Mouse (Mus musculus) heart, adult 18-20 months (tissue): ENCODE data around the gene Asb17. TPM values are rescaled to one million over a fixed set of nuclear protein-coding genes. Genes with fewer than 3 reads are reported as not detected.
A peak's percentile ranks its signal among the peaks of the same experiment; 100 is the strongest.
"Not testable (repeated sequence)": the region's sequence is repeated elsewhere in the genome, so short reads cannot be mapped to it uniquely, and the experiment has no call there.

Experiments used
- DNase-seq, 2 experiments: peaks; one replicate each; pipeline ENCODE4 v3.0.0; 2021 to 2022; ENCODE audit warnings: mixed read lengths in 1 of 2
- total RNA-seq, 2 experiments: library from RNA; stranded (reverse); gene quantifications; 2 replicates each; pipeline ENCODE4 v1.2.3; 2021

The Asb17 gene
- total RNA-seq, 2 experiments from 2014 or later = not detected

GRCm38 (mm10) chr3:153831873-153832653, 11.9 kb upstream of the Asb17 start:
- no peak for DNase-seq

DNA sequence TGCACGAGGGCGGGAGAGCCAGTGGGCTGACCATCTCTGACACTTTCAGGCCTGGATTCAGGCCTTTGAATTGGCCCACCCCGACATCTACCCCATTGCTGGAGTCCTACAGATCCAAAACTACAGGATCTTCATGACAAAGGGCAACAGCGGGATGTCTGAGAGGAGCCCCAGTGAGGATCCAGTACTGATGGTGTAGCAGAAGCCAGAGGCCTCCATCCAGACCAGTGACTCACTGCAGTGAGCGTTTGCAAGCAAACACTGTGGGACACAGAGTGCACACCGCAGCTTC, 11.4 kb upstream of the Asb17 start:
- no peak for DNase-seq

DNA sequence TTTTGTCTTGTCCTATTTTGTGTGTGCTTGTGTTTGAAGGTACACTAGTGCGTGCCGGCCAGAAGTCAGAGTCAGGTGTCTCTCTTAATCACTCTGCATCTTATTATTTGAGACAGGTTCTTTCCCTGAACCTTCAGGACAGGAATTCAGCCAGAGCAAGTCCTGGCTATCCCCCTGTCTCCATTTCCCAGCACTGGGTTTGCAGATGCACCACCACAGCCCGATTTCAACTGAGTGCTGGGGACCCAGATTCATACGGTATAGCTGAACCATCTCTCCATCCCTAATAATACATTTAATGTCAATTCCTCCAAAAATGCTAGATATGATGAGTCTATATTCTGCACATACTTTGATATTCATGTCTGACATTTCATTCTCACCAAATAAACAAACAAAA, 9.9 kb upstream of the Asb17 start:
- no peak for DNase-seq

DNA sequence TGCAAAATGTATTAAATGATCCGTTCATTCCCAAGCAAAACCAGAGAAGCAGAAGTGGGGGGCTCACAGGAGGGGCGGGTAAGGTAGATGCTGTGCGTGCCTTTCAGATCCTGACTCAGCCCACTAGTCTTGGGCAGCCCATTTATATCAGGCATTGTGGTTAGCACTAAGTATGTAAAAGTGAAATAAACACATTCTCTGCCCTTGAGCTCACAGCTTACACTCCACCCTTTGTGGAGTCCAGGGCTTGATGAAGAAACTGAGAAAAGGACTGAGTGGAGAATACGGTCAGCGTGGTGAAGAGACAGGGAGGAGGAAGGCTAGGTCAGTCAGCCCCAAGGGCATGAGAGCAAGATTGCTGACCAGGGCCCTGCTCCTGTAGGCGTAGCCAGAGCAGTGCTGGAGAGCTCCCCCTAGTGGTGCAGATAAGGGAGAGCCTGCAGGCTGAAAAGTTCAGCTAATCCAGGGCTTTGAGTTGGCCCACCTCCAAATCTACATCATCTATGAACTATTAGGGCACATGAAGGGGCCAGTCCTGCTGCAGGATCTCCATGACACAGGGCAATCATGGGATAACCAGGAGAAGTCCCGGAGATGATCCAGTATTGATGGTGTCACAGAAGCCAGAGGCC, 8.4 kb upstream of the Asb17 start:
- peak; percentile 59 for DNase-seq

- no peak for DNase-seq
These were observed 7.7 kb upstream of the Asb17 start for GRCm38 (mm10) chr3:153836316-153836715.

DNA sequence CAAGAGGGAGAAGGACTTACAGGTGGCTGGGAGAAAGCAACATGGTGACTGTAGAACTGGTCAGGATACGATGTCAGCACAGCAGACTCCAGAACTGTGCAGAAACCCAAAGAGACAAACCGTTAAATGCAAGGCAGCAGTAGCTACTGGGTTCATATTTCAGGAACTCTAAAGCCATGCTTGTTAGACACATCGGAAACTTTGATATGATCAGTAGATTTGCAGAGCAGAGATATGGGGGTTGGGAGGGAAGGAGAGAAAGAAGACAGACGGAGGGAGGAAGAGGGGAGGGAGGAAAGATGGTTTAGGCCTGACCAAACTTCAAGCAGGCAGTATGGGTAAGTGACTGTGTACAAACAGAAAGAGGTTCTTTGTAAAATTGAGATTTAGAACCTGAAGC, 6.4 kb upstream of the Asb17 start:
- no peak for DNase-seq

GRCm38 (mm10) chr3:153844757-153845156, 748 bp downstream of the Asb17 start:
- DNase-seq = no peak

GRCm38 (mm10) chr3:153845500-153845899, 1.5 kb downstream of the Asb17 start:
- no peak for DNase-seq

DNA sequence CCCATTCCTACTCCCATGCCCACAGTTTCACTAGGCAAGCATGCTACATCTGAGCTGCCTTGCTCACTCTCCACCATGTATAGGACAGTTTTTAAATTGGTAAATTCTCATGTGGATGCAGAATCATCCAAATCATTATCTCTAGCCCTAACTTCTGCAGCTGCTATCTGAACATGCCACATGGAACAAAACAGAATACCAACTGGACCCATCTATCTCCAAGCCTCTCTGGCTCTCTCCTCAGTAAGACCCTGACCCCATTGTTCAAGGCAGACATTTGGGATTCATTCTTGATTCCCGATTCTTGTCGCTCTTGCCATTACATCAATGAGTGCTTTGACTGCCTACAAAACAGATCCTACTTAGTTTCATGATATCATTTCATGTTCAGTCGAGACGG, 2.1 kb downstream of the Asb17 start:
- DNase-seq = no peak

- DNase-seq = no peak
These were observed 3.3 kb downstream of the Asb17 start for GRCm38 (mm10) chr3:153847207-153847733.

DNA sequence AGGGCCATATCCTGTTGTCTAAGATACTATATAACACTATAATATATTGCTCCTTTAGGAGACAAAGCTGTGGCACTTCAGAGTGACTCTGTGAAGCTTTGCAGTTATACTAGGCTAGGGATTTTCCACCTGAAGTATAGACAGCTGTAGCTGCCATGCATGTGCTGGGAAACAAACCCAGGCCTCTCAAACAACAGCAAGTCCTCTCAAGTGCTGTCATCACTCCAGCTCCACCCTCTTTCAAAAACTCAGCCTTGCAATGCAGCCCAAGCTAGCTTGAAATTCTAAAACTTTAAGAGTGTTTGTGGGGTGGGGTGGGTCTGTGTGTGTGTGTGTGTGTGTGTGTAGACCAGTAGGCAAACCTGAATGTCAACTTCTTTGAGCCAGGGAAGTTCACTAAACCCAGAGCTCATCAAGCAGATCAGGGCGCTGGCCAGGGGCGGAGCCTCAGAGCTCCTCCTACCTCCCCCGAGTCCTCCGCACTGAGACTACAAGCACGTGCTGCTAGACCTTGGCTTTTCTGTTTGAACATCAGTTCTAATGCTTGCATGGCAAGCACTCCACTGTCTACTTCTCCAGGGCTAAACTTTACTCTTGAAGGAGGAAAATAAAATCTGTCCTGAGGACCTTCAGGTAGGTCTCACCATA, 5.5 kb downstream of the Asb17 start:
- peak in 1 of 2 experiments; percentile 10 for DNase-seq

DNA sequence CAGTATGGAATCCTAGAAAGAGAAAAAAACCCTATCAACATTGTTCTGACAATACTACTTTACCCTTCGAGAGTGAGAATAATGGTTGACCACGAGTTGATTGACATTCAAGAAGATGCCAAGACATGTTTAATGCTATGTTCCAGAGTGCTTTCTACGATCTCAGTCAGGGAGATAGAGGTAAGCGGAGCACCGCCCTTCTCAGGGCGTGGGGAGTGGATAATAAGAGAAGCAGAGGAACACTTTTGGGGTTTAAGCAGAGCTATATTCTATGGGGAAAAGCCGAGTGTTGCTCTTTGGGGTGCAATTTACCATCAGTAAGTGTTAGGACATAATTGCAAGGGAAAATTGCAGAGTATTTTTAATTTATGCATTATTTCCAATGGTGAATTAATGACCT, 6.8 kb downstream of the Asb17 start:
- no peak for DNase-seq

DNA sequence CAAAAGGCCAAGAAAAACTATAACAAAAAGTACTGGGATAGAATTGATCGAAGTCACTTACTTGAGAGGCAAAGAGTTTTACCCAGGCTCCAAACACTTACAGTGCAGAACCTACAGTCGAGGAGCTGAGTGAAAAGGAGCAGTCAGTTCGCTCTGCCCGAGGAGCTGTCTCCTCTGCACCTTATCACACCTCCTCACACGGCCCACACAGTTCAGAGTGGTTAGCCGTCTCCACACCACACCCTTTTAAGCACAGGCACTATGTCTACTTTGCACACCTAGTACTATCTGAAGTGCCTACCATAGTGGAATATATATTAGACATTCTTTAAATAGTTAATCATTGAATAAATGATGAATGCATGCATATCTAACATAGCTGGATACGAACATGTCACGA, 8.3 kb downstream of the Asb17 start:
- no peak for DNase-seq

GRCm38 (mm10) chr3:153858350-153859001, 14.5 kb downstream of the Asb17 start:
- no peak for DNase-seq

- DNase-seq = not testable (repeated sequence)
These were observed 16.4 kb downstream of the Asb17 start for GRCm38 (mm10) chr3:153860392-153860791.

DNA sequence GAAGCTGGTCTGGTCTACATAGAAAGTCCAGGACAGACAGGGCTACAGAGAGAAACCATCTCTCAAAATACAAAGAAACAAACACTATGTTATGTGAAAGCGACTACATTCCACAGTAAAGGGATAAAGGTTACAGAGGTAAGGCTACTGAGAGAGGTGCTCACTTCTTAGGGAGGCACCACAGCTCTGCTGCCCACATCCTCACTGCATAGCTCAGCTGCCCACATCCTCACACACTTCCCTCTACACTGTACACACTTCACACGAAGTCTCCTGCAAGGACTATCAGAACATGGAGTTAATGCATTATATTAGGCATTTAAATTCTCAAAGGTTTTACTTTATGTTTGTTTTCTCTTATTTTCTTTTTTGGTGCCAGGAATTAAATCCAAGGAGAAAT, 19.8 kb downstream of the Asb17 start:
- no peak for DNase-seq

- no peak for DNase-seq
These were observed 20.8 kb downstream of the Asb17 start for GRCm38 (mm10) chr3:153864636-153865429.

DNA sequence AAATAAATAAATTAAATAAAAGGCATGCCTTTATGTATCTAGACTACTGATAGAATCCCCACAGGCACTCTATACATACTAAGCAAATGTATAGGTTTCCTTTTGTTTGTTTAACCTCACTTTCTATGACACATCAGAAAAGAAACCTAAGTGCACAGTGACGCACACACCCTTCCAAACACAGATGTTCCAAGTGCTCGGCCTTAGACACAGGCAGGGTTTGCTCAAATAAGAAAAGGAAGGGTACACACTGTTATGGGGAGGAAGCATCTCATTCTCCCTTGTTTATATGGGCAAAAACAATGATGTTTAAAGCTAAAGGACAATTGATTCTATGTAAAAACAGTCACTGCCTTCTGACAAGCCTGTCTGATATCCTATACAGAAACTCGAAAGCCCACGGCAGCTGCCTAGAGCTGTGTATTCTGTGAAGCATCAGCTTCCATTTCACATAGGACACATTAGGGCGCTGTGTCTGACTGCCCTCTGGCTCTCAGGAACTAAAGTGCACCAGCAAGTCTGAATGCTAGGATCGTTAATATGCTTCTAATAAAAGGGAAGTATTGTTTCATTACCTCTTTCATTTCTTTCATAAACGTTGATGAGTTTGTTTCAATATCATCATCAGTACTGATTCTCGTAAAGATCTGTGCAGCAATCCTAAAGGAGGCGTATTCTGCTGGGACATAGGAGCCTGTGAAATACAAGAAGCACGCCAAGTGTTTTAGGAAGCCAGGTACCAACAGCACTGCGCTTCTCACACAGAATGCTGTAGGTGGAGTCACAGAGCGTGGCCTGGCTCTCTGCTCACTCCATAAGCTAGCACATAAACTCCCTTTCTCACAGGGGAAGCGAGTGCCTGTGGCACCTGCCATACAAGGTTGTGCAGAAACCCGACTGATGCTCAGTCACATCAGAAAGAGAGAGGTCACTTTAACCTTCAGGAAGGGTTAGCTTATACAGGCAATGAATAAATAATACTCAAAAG, 23.4 kb downstream of the Asb17 start:
- DNase-seq = no peak

GRCm38 (mm10) chr3:153871396-153871795, 27.4 kb downstream of the Asb17 start:
- no peak for DNase-seq

DNA sequence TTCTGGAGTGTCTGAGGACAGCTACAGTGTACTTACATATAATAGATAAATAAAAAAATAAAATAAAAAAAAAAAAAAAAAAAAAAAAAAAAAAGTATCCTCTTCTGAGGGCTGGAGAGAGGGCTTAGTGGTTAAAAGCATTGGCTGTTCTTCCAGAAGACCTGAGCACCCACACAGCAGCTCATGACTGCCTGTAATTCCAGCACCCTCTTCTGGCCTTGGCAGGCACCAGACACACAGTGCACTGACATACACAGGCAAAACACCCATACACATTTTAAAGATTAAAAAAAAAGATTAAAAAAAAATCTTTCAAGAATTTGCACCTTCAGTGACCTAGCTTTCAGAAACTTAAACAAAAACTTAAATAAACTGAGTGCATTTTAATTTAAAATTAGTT, 42.3 kb downstream of the Asb17 start:
- DNase-seq = no peak

DNA sequence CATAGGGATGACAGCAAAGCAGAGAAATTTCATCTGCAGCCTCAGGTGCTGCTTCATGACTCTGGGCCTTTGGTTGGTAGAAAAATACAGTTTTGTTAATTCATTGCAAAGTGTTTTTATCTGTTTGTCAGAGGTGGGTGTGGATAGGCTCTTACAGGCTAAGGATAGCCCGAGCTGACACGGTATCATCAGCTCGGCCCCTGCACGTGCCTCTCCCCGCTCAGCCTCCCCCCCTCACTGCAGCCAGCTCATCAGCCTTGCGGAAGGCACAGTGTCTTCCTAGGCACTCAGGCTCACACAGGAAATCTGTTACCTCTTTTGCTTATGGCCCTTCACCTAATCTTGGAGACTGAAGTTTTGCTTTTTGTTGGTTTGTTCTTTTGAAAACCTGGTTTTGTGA, 44.1 kb downstream of the Asb17 start:
- no peak for DNase-seq
